In genomic region chr13:109624772-109625349, GRCm38 (mm10) we compare ENCODE assay signal across 19 mouse cellular contexts.
DNase-seq lines count a peak whose midpoint lies in the region; ATAC-seq lines count a peak whose summit lies in the region.
"Had no signal": no experiment of that assay in that cellular context is flagged by ENCODE, and none has a peak within 500 bp of the region (broad histone marks: within the 10 kb centered on the region; RNA-seq: fewer than 3 reads in every experiment).

No protein-coding gene starts in this region.

- H3K27me3 ChIP-seq in heart, embryonic 10.5 days (ENCODE audit: insufficient read depth, poor library complexity, severe bottlenecking), result no peaks in the 10 kb centered on the region
- H3K27me3 ChIP-seq in heart, embryonic 14.5 days (ENCODE audit: control insufficient read depth, insufficient read depth, low read length), result no peaks in the 10 kb centered on the region
- H3K27me3 ChIP-seq in liver, embryonic 12.5 days (replicated peaks), result no peaks in the 10 kb centered on the region
- H3K27me3 ChIP-seq: embryonic facial prominence, embryonic 12.5 days; forebrain, embryonic 15.5 days; hindbrain, embryonic 13.5 days; Patski had no signal

- ATAC-seq in heart, embryonic 14.5 days (ENCODE audit: insufficient number of reproducible peaks, insufficient read depth, low FRiP score, low read depth), result no peak
- ATAC-seq in liver, embryonic 12.5 days, result no peak
- ATAC-seq: activated CD4-positive, CD25-positive, alpha-beta regulatory T cell, adult 4 months; forebrain, embryonic 15.5 days; hindbrain, postnatal 0 days; Patski had no signal

- H3K36me3 ChIP-seq in heart, embryonic 10.5 days, result no peaks in the 10 kb centered on the region
- no peaks in the 10 kb centered on the region for H3K36me3 ChIP-seq in heart, embryonic 14.5 days (ENCODE audit: control insufficient read depth, insufficient read depth, low read length)
- no peaks in the 10 kb centered on the region for H3K36me3 ChIP-seq in liver, embryonic 12.5 days
- H3K36me3 ChIP-seq: embryonic facial prominence, embryonic 12.5 days; forebrain, embryonic 15.5 days; hindbrain, embryonic 13.5 days had no signal

- peak overlapping the region; percentile 33 for H3K4me2 ChIP-seq in heart, embryonic 14.5 days (ENCODE audit: low read length)
- no peak overlapping the region for H3K4me2 ChIP-seq in liver, embryonic 12.5 days
- H3K4me2 ChIP-seq: embryonic facial prominence, embryonic 12.5 days; forebrain, embryonic 15.5 days; hindbrain, embryonic 13.5 days had no signal

- 53% methylated on average over 11 of the region's 11 CpGs for WGBS in heart, embryonic 10.5 days
- WGBS in heart, embryonic 14.5 days, result 34% methylated on average over 11 of the region's 11 CpGs
- 88% methylated on average over 11 of the region's 11 CpGs for WGBS in liver, embryonic 12.5 days (ENCODE audit: insufficient replicate concordance)

- intact Hi-C loops in heart, postnatal 25 days (cut with DNase I), result loop anchor here (5.0 kb wide), 1 partner anchor 62 kb away; no protein-coding TSS in a partner anchor
- intact Hi-C loops in heart, postnatal 10 days (cut with DNase I), result no loop called here

- H3K9me3 ChIP-seq in heart, embryonic 10.5 days, result no peaks in the 10 kb centered on the region
- H3K9me3 ChIP-seq in heart, embryonic 14.5 days (ENCODE audit: control insufficient read depth, low read length), result no peaks in the 10 kb centered on the region
- H3K9me3 ChIP-seq in liver, embryonic 12.5 days (replicated peaks), result no peaks in the 10 kb centered on the region
- H3K9me3 ChIP-seq: embryonic facial prominence, embryonic 12.5 days; forebrain, embryonic 15.5 days; hindbrain, embryonic 13.5 days had no signal

- H3K4me3 ChIP-seq in heart, embryonic 10.5 days, result no peak overlapping the region
- H3K4me3 ChIP-seq in heart, embryonic 14.5 days (ENCODE audit: control insufficient read depth in 1 of 2, insufficient read depth in 1 of 2, low read depth in 1 of 2, low read length in 2 of 2), result no peak overlapping the region
- H3K4me3 ChIP-seq in liver, embryonic 12.5 days, result no peak overlapping the region
- H3K4me3 ChIP-seq: embryonic facial prominence, embryonic 12.5 days; forebrain, embryonic 15.5 days; hindbrain, embryonic 13.5 days had no signal

- DNase-seq in heart, embryonic 10.5 days (ENCODE audit: low spot score), result no peak
- no peak for DNase-seq in heart, postnatal 25 days (ENCODE audit: low spot score)
- no peak for DNase-seq in heart, postnatal 10 days
- DNase-seq in liver, result no peak
- DNase-seq in kidney, postnatal 10 days, result no peak
- DNase-seq: adrenal gland, postnatal 14 days; cerebellum, adult 11-12 months; cerebellum, adult 9-10 months; cerebellum, postnatal 25 days; gastrocnemius, postnatal 10 days; kidney, adult 11 months had no signal

- peak overlapping the region; percentile 63; the same call in 1 of the 2 replicates for H3K27ac ChIP-seq in heart, embryonic 10.5 days
- peak overlapping the region; percentile 80 to 81 for H3K27ac ChIP-seq in heart, embryonic 14.5 days (replicated peaks in 1 of 2; ENCODE audit: control insufficient read depth in 1 of 2, insufficient read depth in 1 of 2, low read depth in 2 of 2, low read length in 2 of 2)
- H3K27ac ChIP-seq in liver, embryonic 12.5 days, result 0 out of 2 replicates have a peak overlapping the region, but pooled peaks have one; percentile 2
- H3K27ac ChIP-seq: embryonic facial prominence, embryonic 12.5 days; forebrain, embryonic 15.5 days; hindbrain, embryonic 13.5 days; hindbrain, postnatal 0 days had no signal

- peaks cover 29% of the 10 kb centered on the region for H3K4me1 ChIP-seq in heart, embryonic 10.5 days
- H3K4me1 ChIP-seq in heart, embryonic 14.5 days (ENCODE audit: control insufficient read depth in 2 of 2, insufficient read depth in 2 of 2, low read length in 2 of 2), result peaks cover 10 to 15% of the 10 kb centered on the region in 2 experiments
- H3K4me1 ChIP-seq in liver, embryonic 12.5 days, result peaks cover 17% of the 10 kb centered on the region; the same call in 1 of the 2 replicates
- H3K4me1 ChIP-seq: embryonic facial prominence, embryonic 12.5 days; forebrain, embryonic 15.5 days; hindbrain, embryonic 13.5 days had no signal

- no peak overlapping the region for H3K9ac ChIP-seq in heart, embryonic 14.5 days (ENCODE audit: low read length)
- H3K9ac ChIP-seq in liver, embryonic 12.5 days, result no peak overlapping the region
- H3K9ac ChIP-seq: embryonic facial prominence, embryonic 12.5 days; forebrain, embryonic 15.5 days; hindbrain, embryonic 13.5 days had no signal

Comparison
In these comparisons a context has a peak if more than half of its experiments do, and no peak if none do; other contexts are left out.
1. H3K27ac ChIP-seq: peak in every context shown above with its lines; median percentile 80 in heart, embryonic 14.5 days; 63 in heart, embryonic 10.5 days; 2 in liver, embryonic 12.5 days.